Mouse (Mus musculus): ENCODE results near the gene Baiap2l1. TPM values are rescaled to one million over a fixed set of nuclear protein-coding genes. Genes with fewer than 3 reads are reported as not detected.

Gene Baiap2l1
- total and polyA plus RNA-seq, 3 experiments = 0.11 TPM; not detected in 2

DNA sequence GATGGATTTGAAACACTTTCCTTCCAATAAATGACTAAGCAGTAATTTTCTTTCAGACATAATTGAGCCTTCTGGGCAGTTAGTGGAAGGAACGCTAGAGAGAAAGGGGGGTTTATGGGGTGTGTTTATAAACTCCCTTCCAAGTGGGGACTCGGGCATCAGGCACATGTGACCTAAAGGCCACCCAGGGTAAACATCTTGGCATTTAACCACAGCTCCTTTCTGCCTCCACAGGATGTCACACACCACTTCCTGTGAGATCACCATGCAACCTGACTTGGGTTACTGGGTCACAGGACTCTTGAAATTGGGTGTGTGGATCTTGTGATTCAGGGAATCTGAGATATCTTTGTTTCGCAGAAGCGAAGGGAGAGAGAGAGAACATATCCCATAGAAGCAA, 136.6 kb downstream of the Baiap2l1 start:
- no peak for TF ChIP-seq TAL1 (conservative IDR thresholded peaks at IDR 0.05; ENCODE audit: low read depth, low read length)
- no peak for TF ChIP-seq POLR2AphosphoS5 (IDR thresholded peaks at IDR 0.05; ENCODE audit: insufficient replicate concordance, low read depth, low read length)
- TF ChIP-seq GATA2 (IDR thresholded peaks at IDR 0.05; ENCODE audit: borderline replicate concordance, low read depth, low read length) = no peak
- TF ChIP-seq CTCF (IDR thresholded peaks at IDR 0.05; ENCODE audit: low read depth, low read length) = no peak
- TF ChIP-seq GATA1 (IDR thresholded peaks at IDR 0.05; ENCODE audit: borderline replicate concordance, low read length) = no peak
- Histone ChIP-seq H3K4me3 (ENCODE audit: low read depth, low read length) (no peak overlapping the region), H3K9me3 (replicated peaks) (no peaks in the 10 kb centered on the region), H3K36me3 (replicated peaks) (peaks cover 9% of the 10 kb centered on the region), H3K27me3 (ENCODE audit: insufficient read depth, low read length) (no peaks in the 10 kb centered on the region), H3K4me1 (ENCODE audit: insufficient read depth, low read depth, low read length) (peaks cover 32% of the 10 kb centered on the region)
- peak; percentile 55 for ATAC-seq (ENCODE audit: extremely low read depth, insufficient number of reproducible peaks, low FRiP score, poor library complexity, severe bottlenecking)
- DNase-seq (ENCODE audit: low spot score) = no peak

DNA sequence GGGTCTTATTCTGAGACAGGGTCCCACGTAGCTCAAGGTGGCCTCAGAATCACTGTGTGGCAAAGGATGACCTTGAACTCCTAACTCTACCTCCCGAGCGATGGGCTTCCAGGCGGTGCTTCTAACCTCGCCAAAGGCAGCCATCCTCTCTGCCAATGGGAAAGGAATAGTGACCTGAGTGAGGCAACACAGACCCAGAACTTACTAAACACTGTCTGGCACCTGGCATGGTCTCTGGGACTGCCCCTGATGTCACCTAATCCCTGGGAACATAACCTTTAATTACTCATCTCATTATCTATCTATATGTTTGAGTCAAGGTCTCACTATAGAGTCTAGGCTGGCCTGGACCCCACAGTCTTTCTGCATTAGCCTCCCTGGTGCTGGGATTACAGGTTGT, 138.0 kb downstream of the Baiap2l1 start:
- DNase-seq (ENCODE audit: low spot score) = no peak
- Histone ChIP-seq H3K4me1 (ENCODE audit: insufficient read depth, low read depth, low read length) (peaks cover 36% of the 10 kb centered on the region), H3K36me3 (replicated peaks) (peaks cover 12% of the 10 kb centered on the region), H3K9me3 (replicated peaks) (no peaks in the 10 kb centered on the region), H3K4me3 (ENCODE audit: low read depth, low read length) (no peak overlapping the region), H3K27me3 (ENCODE audit: insufficient read depth, low read length) (no peaks in the 10 kb centered on the region)
- no peak for TF ChIP-seq CTCF (IDR thresholded peaks at IDR 0.05; ENCODE audit: low read depth, low read length)
- TF ChIP-seq GATA1 (IDR thresholded peaks at IDR 0.05; ENCODE audit: borderline replicate concordance, low read length) = no peak
- TF ChIP-seq TAL1 (conservative IDR thresholded peaks at IDR 0.05; ENCODE audit: low read depth, low read length) = no peak
- no peak for TF ChIP-seq GATA2 (IDR thresholded peaks at IDR 0.05; ENCODE audit: borderline replicate concordance, low read depth, low read length)
- no peak for TF ChIP-seq POLR2AphosphoS5 (IDR thresholded peaks at IDR 0.05; ENCODE audit: insufficient replicate concordance, low read depth, low read length)
- ATAC-seq (ENCODE audit: extremely low read depth, insufficient number of reproducible peaks, low FRiP score, poor library complexity, severe bottlenecking) = no peak

DNA sequence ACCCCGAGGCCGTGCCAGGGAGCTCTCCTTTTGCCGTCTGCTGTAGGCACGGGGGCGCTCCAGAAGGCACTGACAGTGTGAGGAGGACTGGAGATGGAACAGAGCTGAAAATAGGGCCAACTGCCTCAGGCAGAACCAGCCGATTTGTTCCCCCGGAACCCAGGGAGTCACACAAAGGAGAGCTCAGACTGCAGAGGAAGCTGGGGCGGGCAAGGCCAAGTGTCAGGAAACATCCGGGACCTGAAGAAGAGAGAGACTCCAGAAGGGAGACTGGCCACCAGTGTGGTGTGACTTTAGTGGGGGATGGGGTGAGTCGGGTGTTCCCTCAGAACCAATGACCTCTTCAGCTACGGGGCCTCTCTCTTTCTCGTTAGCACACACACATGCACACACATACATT, 138.6 kb downstream of the Baiap2l1 start:
- Histone ChIP-seq H3K4me3 (ENCODE audit: low read depth, low read length) (no peak overlapping the region), H3K36me3 (replicated peaks) (peaks cover 14% of the 10 kb centered on the region), H3K9me3 (replicated peaks) (no peaks in the 10 kb centered on the region), H3K27me3 (ENCODE audit: insufficient read depth, low read length) (no peaks in the 10 kb centered on the region), H3K4me1 (ENCODE audit: insufficient read depth, low read depth, low read length) (peaks cover 30% of the 10 kb centered on the region)
- DNase-seq (ENCODE audit: low spot score) (no peak), ATAC-seq (ENCODE audit: extremely low read depth, insufficient number of reproducible peaks, low FRiP score, poor library complexity, severe bottlenecking) (no peak)
- no peak for TF ChIP-seq GATA1 (IDR thresholded peaks at IDR 0.05; ENCODE audit: borderline replicate concordance, low read length)
- no peak for TF ChIP-seq POLR2AphosphoS5 (IDR thresholded peaks at IDR 0.05; ENCODE audit: insufficient replicate concordance, low read depth, low read length)
- TF ChIP-seq GATA2 (IDR thresholded peaks at IDR 0.05; ENCODE audit: borderline replicate concordance, low read depth, low read length) = no peak
- no peak for TF ChIP-seq TAL1 (conservative IDR thresholded peaks at IDR 0.05; ENCODE audit: low read depth, low read length)
- TF ChIP-seq CTCF (IDR thresholded peaks at IDR 0.05; ENCODE audit: low read depth, low read length) = no peak

DNA sequence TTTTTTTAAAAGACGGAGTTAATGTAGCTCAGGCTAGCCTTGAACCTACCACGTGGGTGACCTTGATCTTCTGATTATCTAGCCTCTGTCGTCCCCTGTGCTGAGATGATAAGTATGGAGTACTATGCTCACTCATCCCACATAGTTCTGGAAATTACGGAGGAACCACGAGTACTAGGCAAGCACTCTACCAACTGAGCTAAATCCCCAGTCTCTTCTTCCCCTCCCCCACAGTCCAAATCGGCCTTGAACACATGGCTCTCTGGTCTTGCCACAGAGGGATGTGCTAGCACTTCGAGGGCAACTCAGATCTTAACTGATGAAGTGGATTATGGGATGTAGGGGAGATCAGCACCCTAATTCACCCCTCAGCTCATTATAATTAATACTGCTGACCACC, 139.9 kb downstream of the Baiap2l1 start:
- H3K36me3 ChIP-seq (replicated peaks) = peaks cover 21% of the 10 kb centered on the region
- no peaks in the 10 kb centered on the region for H3K27me3 ChIP-seq (ENCODE audit: insufficient read depth, low read length)
- DNase-seq (ENCODE audit: low spot score) (no peak), ATAC-seq (ENCODE audit: extremely low read depth, insufficient number of reproducible peaks, low FRiP score, poor library complexity, severe bottlenecking) (no peak)
- peaks cover 27% of the 10 kb centered on the region for H3K4me1 ChIP-seq (ENCODE audit: insufficient read depth, low read depth, low read length)
- no peak overlapping the region for H3K4me3 ChIP-seq (ENCODE audit: low read depth, low read length)
- no peak for TF ChIP-seq CTCF (IDR thresholded peaks at IDR 0.05; ENCODE audit: low read depth, low read length)
- no peak for TF ChIP-seq GATA1 (IDR thresholded peaks at IDR 0.05; ENCODE audit: borderline replicate concordance, low read length)
- TF ChIP-seq POLR2AphosphoS5 (IDR thresholded peaks at IDR 0.05; ENCODE audit: insufficient replicate concordance, low read depth, low read length) = no peak
- no peak for TF ChIP-seq TAL1 (conservative IDR thresholded peaks at IDR 0.05; ENCODE audit: low read depth, low read length)
- TF ChIP-seq GATA2 (IDR thresholded peaks at IDR 0.05; ENCODE audit: borderline replicate concordance, low read depth, low read length) = no peak
- no peaks in the 10 kb centered on the region for H3K9me3 ChIP-seq (replicated peaks)

DNA sequence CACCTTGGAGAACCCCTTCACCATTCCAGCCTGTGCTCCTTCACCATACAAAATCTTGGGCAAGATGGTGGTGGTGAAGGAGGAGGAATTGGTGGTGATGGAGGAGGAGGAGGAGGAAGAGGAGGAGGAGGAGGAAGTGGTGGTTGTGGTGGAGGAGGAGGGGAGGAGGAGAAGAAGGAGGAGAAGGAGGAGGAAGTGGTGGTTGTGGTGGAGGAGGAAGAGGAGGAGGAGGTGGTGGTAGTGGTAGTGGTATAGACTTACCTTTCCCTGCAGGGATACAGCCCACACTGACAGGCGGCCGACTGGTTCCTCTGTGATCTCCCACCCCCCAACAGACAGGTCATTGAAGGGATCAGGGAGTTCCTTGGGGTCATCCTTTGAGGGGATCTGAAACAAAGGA, 141.9 kb downstream of the Baiap2l1 start:
- no peak for ATAC-seq (ENCODE audit: extremely low read depth, insufficient number of reproducible peaks, low FRiP score, poor library complexity, severe bottlenecking)
- DNase-seq (ENCODE audit: low spot score) = no peak
- no peaks in the 10 kb centered on the region for H3K27me3 ChIP-seq (ENCODE audit: insufficient read depth, low read length)
- TF ChIP-seq GATA2 (IDR thresholded peaks at IDR 0.05; ENCODE audit: borderline replicate concordance, low read depth, low read length) = no peak
- TF ChIP-seq GATA1 (IDR thresholded peaks at IDR 0.05; ENCODE audit: borderline replicate concordance, low read length) = no peak
- TF ChIP-seq CTCF (IDR thresholded peaks at IDR 0.05; ENCODE audit: low read depth, low read length) = no peak
- no peak for TF ChIP-seq TAL1 (conservative IDR thresholded peaks at IDR 0.05; ENCODE audit: low read depth, low read length)
- no peak for TF ChIP-seq POLR2AphosphoS5 (IDR thresholded peaks at IDR 0.05; ENCODE audit: insufficient replicate concordance, low read depth, low read length)
- no peak overlapping the region for H3K4me3 ChIP-seq (ENCODE audit: low read depth, low read length)
- H3K36me3 ChIP-seq (replicated peaks) = peaks cover 26% of the 10 kb centered on the region
- H3K4me1 ChIP-seq (ENCODE audit: insufficient read depth, low read depth, low read length) = peaks cover 15% of the 10 kb centered on the region
- H3K9me3 ChIP-seq (replicated peaks) = no peaks in the 10 kb centered on the region

Other genes starting within 250 kb of the Baiap2l1 start
- 3.2 and 3.5 TPM in 2 replicates for gene Bhlha15, start 167.8 kb downstream of the Baiap2l1 start, total RNA-seq (2014; fragmentation: Nextera tagmentation)
- gene Bhlha15, start 167.8 kb downstream of the Baiap2l1 start, total RNA-seq (2017) = 0.35 and 0.44 TPM in 2 replicates
- 1.4 and 1.5 TPM in 2 replicates for gene Bhlha15, start 167.8 kb downstream of the Baiap2l1 start, polyA plus RNA-seq (2012)
- gene Tecpr1, start 134.5 kb downstream of the Baiap2l1 start, total RNA-seq (2014; fragmentation: Nextera tagmentation) = 7.0 and 10.8 TPM in 2 replicates
- 17.5 and 20.1 TPM in 2 replicates for gene Tecpr1, start 134.5 kb downstream of the Baiap2l1 start, total RNA-seq (2017)
- 5.8 and 6.9 TPM in 2 replicates for gene Tecpr1, start 134.5 kb downstream of the Baiap2l1 start, polyA plus RNA-seq (2012)
- 33.0 and 37.6 TPM in 2 replicates for gene Bri3, start 113.7 kb downstream of the Baiap2l1 start, total RNA-seq (2014; fragmentation: Nextera tagmentation)
- gene Bri3, start 113.7 kb downstream of the Baiap2l1 start, total RNA-seq (2017) = 60.2 and 63.4 TPM in 2 replicates
- gene Bri3, start 113.7 kb downstream of the Baiap2l1 start, polyA plus RNA-seq (2012) = 58.1 and 75.9 TPM in 2 replicates
- gene Nptx2, start 187.8 kb upstream of the Baiap2l1 start, total RNA-seq (2014; fragmentation: Nextera tagmentation) = not detected in 2 replicates
- not detected in 2 replicates for gene Nptx2, start 187.8 kb upstream of the Baiap2l1 start, total RNA-seq (2017)
- gene Nptx2, start 187.8 kb upstream of the Baiap2l1 start, polyA plus RNA-seq (2012) = not detected in 2 replicates